ENCODE assay signal across 9 mouse cellular contexts in the genomic region with DNA sequence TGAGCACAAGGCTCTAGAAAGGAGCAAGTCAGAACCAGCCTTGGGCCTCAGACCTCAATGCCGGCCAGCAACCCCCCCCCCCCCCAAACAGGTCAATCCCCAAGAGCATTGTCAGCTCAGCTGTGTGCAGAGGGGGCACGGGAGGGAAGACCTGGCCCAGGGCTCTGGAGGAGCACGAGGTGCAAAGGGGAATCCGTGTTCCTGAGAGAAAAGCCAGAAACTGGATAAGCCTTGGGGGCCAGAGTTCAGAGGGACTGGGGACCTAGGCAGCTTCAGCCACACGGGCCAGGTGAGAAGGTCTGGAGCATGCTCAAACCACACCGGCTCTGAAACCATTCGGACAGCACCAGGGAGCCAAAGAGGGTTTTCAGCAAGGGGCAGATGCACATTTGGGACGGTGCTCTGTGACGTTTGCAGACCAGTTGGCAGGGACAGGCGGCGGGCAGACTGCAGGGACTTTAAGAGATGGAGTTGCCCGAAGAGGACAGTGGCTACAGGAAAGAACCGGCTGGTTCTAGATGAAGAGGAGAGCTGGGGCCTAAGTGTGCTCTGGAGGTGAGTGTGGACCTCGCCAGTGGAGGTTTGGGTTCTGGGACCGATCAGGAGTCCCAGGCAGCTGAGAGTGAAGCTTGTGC. TPM values are rescaled to one million over a fixed set of nuclear protein-coding genes. Genes with fewer than 3 reads are reported as not detected.
DNase-seq lines count a peak whose midpoint lies in the region; ATAC-seq and TF ChIP-seq lines count a peak whose summit lies in the region.
"Had no signal": no experiment of that assay in that cellular context is flagged by ENCODE, and none has a peak within 500 bp of the region (broad histone marks: within the 10 kb centered on the region; RNA-seq: fewer than 3 reads in every experiment).

No protein-coding gene starts in this region.

- H3K9ac ChIP-seq in kidney, postnatal 0 days (ENCODE audit: low read depth, low read length): peak overlapping the region; percentile 79
- no peak overlapping the region for H3K9ac ChIP-seq in hindbrain, embryonic 15.5 days
- no peak overlapping the region for H3K9ac ChIP-seq in midbrain, embryonic 14.5 days (replicated peaks; ENCODE audit: low read length)

- H3K4me3 ChIP-seq in kidney, postnatal 0 days (replicated peaks; ENCODE audit: low read depth, low read length): peak overlapping the region; percentile 62
- H3K4me3 ChIP-seq in embryonic facial prominence, embryonic 10.5 days: peak overlapping the region; percentile 80
- H3K4me3 ChIP-seq in hindbrain, embryonic 15.5 days: 0 out of 2 replicates have a peak overlapping the region, but pooled peaks have one; percentile 45
- H3K4me3 ChIP-seq in midbrain, embryonic 14.5 days (replicated peaks; ENCODE audit: low read depth, low read length): no peak overlapping the region

- DNase-seq in kidney, postnatal 0 days (ENCODE audit: low spot score): no peak
- no peak for DNase-seq in kidney, adult 9 months
- DNase-seq in embryonic facial prominence, embryonic 10.5 days (ENCODE audit: low spot score): peak; percentile 52
- no peak for DNase-seq in midbrain, embryonic 14.5 days
- no peak for DNase-seq in urinary bladder, adult 18-20 months (ENCODE audit: low spot score in 2 of 2)
- DNase-seq in cerebellum, adult 8-10 months: no peak
- DNase-seq in layer of hippocampus, postnatal 10 days (ENCODE audit: low spot score in 2 of 2): no peak
- DNase-seq: cerebellum, adult 2 months had no signal

- H3K9me3 ChIP-seq in kidney, postnatal 0 days (replicated peaks; ENCODE audit: low read length): no peaks in the 10 kb centered on the region
- no peaks in the 10 kb centered on the region for H3K9me3 ChIP-seq in embryonic facial prominence, embryonic 10.5 days
- H3K9me3 ChIP-seq in hindbrain, embryonic 15.5 days: no peaks in the 10 kb centered on the region
- H3K9me3 ChIP-seq in midbrain, embryonic 14.5 days (ENCODE audit: control insufficient read depth, low read length): no peaks in the 10 kb centered on the region

- H3K4me1 ChIP-seq in kidney, postnatal 0 days (replicated peaks; ENCODE audit: insufficient read depth, low read length): peaks cover 31% of the 10 kb centered on the region
- H3K4me1 ChIP-seq in embryonic facial prominence, embryonic 10.5 days: peaks cover 92% of the 10 kb centered on the region
- H3K4me1 ChIP-seq in hindbrain, embryonic 15.5 days (replicated peaks): peaks cover 46% of the 10 kb centered on the region
- peaks cover 28% of the 10 kb centered on the region for H3K4me1 ChIP-seq in midbrain, embryonic 14.5 days (ENCODE audit: control insufficient read depth, insufficient read depth, low read length)

- WGBS in kidney, postnatal 0 days: 30% methylated on average over 15 of the region's 15 CpGs
- 4% methylated on average over 15 of the region's 15 CpGs for WGBS in embryonic facial prominence, embryonic 10.5 days
- 27% methylated on average over 15 of the region's 15 CpGs for WGBS in hindbrain, embryonic 15.5 days
- 14% methylated on average over 15 of the region's 15 CpGs for WGBS in midbrain, embryonic 14.5 days

- H3K4me2 ChIP-seq in kidney, postnatal 0 days (ENCODE audit: low read length): peak overlapping the region; percentile 88
- H3K4me2 ChIP-seq in hindbrain, embryonic 15.5 days: peak overlapping the region; percentile 75; the same call in 1 of the 2 replicates
- H3K4me2 ChIP-seq in midbrain, embryonic 14.5 days (ENCODE audit: low read length): peak overlapping the region; percentile 77; the same call in 1 of the 2 replicates

- no peak for ATAC-seq in kidney, postnatal 0 days (replicated peaks; ENCODE audit: low FRiP score, low read depth)
- no peak for ATAC-seq in hindbrain, embryonic 15.5 days (ENCODE audit: low FRiP score, low read depth)
- no peak for ATAC-seq in midbrain, embryonic 14.5 days (ENCODE audit: low FRiP score, low TSS enrichment)

- peak overlapping the region; percentile 86 for H3K27ac ChIP-seq in kidney, postnatal 0 days
- peak overlapping the region; percentile 96 for H3K27ac ChIP-seq in embryonic facial prominence, embryonic 10.5 days (replicated peaks)
- H3K27ac ChIP-seq in hindbrain, embryonic 15.5 days (replicated peaks): no peak overlapping the region
- no peak overlapping the region for H3K27ac ChIP-seq in midbrain, embryonic 14.5 days (replicated peaks; ENCODE audit: low read depth, low read length)

- 0 out of 2 replicates have a peak, but pooled peaks cover 7% of the 10 kb centered on the region for H3K36me3 ChIP-seq in kidney, postnatal 0 days (ENCODE audit: insufficient read depth, low read length)
- H3K36me3 ChIP-seq in embryonic facial prominence, embryonic 10.5 days (replicated peaks): peaks cover 25% of the 10 kb centered on the region
- no peaks in the 10 kb centered on the region for H3K36me3 ChIP-seq in hindbrain, embryonic 15.5 days
- peaks cover 21% of the 10 kb centered on the region for H3K36me3 ChIP-seq in midbrain, embryonic 14.5 days (ENCODE audit: control insufficient read depth, insufficient read depth, low read length)

- H3K27me3 ChIP-seq in kidney, postnatal 0 days (ENCODE audit: insufficient read depth, low read length): peaks cover 13% of the 10 kb centered on the region; the same call in 1 of the 2 replicates
- peaks cover 99% of the 10 kb centered on the region for H3K27me3 ChIP-seq in embryonic facial prominence, embryonic 10.5 days (replicated peaks; ENCODE audit: low read depth, poor library complexity, severe bottlenecking)
- H3K27me3 ChIP-seq in hindbrain, embryonic 15.5 days: peaks cover 88% of the 10 kb centered on the region
- H3K27me3 ChIP-seq in midbrain, embryonic 14.5 days (ENCODE audit: control insufficient read depth, insufficient read depth, low read length): peaks cover 91% of the 10 kb centered on the region

- TF ChIP-seq CTCF in kidney, postnatal 0 days (IDR thresholded peaks at IDR 0.05; ENCODE audit: low read depth): no peak

RNA-seq across cellular contexts. Expression of a gene that starts 1.9 kb away (rescaled TPM):
- polyA plus RNA-seq in kidney, postnatal 0 days (2015; fragmentation: Nextera tagmentation; extraction: Ambion mirVana): 2.7 and 3.9 TPM in 2 replicates
- 2.1 and 2.8 TPM in 2 replicates for polyA plus RNA-seq in embryonic facial prominence, embryonic 10.5 days (2016; fragmentation: Nextera tagmentation; extraction: Ambion mirVana)
- polyA plus RNA-seq in hindbrain, embryonic 15.5 days (2015; fragmentation: Nextera tagmentation; extraction: Ambion mirVana): 0.16 and 0.29 TPM in 2 replicates
- polyA plus RNA-seq in midbrain, embryonic 14.5 days (2014; fragmentation: Nextera tagmentation; extraction: Ambion mirVana): not detected in 2 replicates
- 1 to 10 TPM; 1.8 to 2.4 TPM for total RNA-seq in layer of hippocampus, postnatal 10 days (2021)

RNA-seq across cellular contexts. Expression of a gene that starts 46.2 kb away (rescaled TPM):
- 76.1 and 81.0 TPM in 2 replicates for polyA plus RNA-seq in kidney, postnatal 0 days (2015; fragmentation: Nextera tagmentation; extraction: Ambion mirVana)
- 142 and 143 TPM in 2 replicates for polyA plus RNA-seq in embryonic facial prominence, embryonic 10.5 days (2016; fragmentation: Nextera tagmentation; extraction: Ambion mirVana)
- polyA plus RNA-seq in hindbrain, embryonic 15.5 days (2015; fragmentation: Nextera tagmentation; extraction: Ambion mirVana): 101 and 103 TPM in 2 replicates
- 91.8 and 121 TPM in 2 replicates for polyA plus RNA-seq in midbrain, embryonic 14.5 days (2014; fragmentation: Nextera tagmentation; extraction: Ambion mirVana)
- total RNA-seq in layer of hippocampus, postnatal 10 days (2021): 10 to 100 TPM; 74.4 to 77.1 TPM

Comparison
In these comparisons a context has a peak if more than half of its experiments do, and no peak if none do; other contexts are left out.
1. H3K27ac ChIP-seq: peak in kidney, postnatal 0 days (single experiment) and embryonic facial prominence, embryonic 10.5 days (single experiment); none in hindbrain, embryonic 15.5 days (single experiment) and midbrain, embryonic 14.5 days (single experiment).
2. Peak in every context shown above with its lines, with median percentiles within 50 percentile points of each other: H3K4me2 ChIP-seq.